Mouse (Mus musculus): ENCODE measurements at regions not wholly inside any gene's neighbourhood (a gene's known extent, or its start where the extent isn't known, plus 50 kb on each side); places are given as distances from the start of the nearest gene placed in this dataset.
A peak's percentile ranks its signal among the peaks of the same experiment; 100 is the strongest.

DNA sequence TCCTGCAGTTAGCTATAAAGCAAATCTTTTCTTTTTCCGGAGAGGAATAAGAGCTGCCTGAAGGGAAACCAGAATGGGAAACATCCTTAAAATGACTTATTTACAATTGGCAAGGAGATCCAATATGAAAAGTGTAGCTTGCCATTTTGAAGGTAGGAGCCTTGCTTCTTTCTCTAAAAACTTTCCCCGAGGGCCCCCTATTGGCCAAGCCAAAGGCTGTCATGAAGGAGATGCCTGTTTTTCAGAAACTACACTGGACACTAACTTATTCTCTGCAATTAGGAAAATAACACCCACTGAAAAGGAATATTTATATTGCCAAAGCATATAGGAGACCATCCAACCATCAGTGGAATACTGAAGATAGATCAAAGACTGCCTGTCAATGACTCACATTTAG is 312.8 kb upstream of the Thrb start:
- no peak for ATAC-seq

DNA sequence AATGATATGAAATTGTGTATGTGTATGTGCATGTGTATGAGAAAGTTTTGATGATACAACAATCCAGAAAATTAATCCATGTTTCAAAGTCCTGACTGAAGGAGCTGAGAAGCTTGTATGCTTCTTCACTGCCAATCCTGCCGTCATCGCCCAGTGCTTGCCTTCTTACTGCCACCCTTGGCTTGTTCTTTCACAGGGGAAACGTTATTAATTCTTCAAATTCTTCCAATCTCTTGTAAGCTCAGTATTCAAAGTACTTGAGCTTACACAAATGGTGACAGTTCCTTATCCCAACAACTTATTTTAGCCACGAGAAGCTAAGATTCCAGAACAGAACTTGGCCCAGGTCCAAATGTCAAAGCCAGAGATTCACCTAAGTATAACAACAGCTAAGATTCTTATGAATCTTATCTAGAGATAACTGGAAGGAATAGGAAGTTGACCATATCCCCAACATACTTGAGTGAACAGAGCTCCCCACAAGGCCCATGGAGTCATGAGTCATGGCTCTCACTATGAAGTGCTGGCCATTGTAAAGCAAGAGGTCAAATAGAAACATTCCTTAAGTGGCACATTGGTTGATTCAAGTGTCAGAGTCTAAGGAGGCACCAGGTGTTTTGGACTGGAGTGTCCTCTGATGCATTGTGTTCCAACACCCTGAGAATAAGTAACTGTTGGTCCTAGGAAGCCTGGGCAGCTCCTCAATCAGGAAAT is 307.6 kb upstream of the Thrb start:
- ATAC-seq: no peak

- ATAC-seq: no peak
Observed at GRCm38 (mm10) chr14:17361910-17362309, 298.2 kb upstream of the Thrb start.

DNA sequence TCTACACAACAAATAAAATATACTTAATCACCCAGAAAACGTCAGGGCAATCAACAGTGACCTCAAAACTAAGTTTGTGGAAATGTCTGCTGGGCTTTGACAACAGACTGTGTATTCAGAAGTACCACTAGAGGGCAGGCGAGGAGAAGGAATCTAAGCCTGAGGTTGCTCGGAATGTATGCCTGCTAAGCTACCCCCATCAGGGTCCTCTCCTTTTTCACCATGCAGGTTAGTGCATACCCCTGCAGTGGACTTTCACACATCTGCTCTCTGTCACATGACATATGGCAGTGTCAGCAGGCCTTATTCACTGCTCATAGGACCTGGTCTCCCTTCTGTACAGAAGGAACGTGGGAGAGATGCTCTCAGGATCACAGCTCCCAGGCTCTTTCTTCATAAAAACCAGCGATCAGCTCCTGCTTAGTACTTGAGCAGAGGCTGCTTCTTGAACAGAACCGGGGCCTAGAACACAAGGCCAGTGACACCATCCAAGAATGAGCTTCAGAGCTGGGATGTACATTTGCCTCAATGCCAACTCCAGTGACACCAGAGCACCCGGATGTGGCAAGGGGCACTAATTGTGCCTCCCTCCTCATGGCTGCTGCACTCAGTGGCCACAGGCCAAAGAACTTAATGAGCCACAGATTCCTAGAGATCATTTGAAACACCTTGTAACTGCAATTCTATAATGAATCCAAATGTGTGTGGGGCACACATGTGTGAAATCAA is 257.1 kb upstream of the Thrb start:
- peak; percentile 74 for ATAC-seq

- peak; percentile 62 for ATAC-seq
Observed at GRCm38 (mm10) chr14:17405551-17406336, 254.3 kb upstream of the Thrb start.

DNA sequence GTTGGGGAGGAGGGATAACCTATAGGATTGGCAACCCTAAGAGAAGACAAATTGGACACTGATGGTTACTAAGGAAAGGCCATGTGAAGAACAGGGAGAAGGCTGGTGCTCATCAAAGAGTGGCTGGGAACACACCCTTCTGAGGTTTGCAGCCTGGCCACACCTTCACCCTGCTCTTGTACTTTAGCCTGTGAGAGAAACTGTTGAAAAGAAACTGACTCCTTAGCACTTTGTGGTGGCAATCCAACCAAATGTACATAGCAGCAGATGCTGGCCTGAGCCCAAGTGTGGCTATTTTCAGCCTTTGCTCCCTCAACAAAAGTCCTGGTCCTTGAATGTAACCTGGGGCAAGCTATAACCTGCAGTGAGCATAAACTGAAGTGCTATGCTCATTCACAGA is 253.2 kb upstream of the Thrb start:
- no peak for ATAC-seq

GRCm38 (mm10) chr14:17408343-17408742 is 251.7 kb upstream of the Thrb start:
- no peak for ATAC-seq

DNA sequence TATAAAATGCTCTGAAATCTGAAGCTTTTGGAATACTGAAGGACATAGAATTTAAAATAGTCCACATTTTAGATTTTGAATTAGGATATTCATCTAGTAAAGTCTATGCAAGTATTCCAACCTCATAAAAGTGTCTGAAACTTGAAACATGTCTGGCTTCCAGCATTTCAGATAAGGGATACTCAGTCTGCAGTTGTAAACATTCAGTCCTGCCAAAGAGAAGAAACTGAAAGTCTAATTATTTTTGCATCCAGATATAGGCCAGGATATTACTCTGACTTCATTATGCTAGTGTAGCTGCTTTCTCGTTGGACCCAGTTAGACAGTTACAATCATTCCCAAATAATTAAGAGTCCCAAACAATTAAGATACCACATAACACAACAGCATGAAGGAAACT is 251.2 kb upstream of the Thrb start:
- no peak for ATAC-seq

DNA sequence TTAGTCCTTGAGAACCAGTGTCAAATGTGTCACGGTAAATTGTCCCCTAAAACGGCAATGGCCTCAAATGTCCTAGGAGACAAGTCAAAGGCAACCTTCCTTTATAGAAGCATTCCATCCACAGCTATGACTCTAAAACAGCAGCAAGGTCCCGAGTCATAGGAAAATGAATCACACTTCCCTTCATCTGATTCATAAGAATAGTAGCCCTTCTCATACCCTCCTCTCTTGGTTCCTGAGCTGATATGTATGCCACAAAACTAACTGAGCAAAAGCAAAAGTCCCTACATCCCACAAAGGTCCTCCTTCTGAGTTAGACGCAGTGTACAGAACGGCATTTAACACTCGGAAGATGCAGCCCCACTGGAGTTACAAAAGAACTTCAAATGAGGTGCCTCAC is 250.6 kb upstream of the Thrb start:
- peak; percentile 30 for ATAC-seq

GRCm38 (mm10) chr14:17410752-17411151 is 249.3 kb upstream of the Thrb start:
- ATAC-seq: no peak

- no peak for ATAC-seq
Observed at GRCm38 (mm10) chr14:17411299-17411698, 248.8 kb upstream of the Thrb start.

DNA sequence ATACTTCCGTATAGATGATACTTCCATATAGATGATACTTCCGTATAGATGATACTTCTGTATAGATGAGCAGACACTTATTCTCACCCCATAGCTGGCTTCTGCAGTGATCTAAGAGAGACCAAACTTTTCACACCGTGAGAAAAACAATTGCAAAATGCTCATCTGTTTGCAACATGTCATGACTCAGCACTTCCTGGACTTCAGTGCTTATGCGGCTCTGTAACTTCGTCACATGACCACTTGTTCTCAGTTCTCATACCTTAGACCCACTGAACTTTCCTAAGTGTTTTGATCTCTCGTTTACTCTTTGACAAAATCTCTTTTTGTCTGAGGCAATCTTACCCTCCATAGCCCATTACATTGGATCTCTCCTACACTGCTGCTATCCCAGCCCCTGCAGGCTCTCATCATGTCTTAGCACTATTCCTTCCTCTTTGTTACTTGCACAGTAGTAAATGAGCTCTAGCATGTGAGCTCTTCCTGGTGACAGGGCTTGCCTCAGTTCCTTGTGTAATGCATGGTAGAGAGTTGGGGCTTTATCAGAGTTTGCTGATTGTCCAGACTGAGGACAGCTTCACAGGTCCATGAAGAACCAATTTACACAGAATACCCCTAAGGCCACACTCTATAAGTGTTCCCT is 245.7 kb upstream of the Thrb start:
- ATAC-seq: peak; percentile 52

DNA sequence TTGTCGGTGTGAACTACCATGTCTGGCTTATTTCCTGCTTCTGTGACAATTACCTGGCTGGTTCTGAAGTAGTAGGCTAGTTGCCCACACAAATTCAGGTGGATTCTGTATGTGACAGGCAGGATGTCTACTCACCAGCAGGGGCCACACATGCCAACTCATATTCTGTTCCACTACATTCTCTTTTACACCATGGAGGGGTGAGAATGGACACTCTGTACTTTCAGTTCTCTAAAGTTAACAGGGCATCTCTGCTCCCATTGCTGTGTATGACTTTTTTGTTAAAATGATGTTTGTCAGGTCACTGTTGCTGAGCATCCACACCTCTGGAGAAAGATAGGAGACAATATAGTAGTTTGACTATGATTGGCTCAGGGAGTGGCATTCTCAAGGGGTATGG is 232.3 kb upstream of the Thrb start:
- no peak for ATAC-seq

DNA sequence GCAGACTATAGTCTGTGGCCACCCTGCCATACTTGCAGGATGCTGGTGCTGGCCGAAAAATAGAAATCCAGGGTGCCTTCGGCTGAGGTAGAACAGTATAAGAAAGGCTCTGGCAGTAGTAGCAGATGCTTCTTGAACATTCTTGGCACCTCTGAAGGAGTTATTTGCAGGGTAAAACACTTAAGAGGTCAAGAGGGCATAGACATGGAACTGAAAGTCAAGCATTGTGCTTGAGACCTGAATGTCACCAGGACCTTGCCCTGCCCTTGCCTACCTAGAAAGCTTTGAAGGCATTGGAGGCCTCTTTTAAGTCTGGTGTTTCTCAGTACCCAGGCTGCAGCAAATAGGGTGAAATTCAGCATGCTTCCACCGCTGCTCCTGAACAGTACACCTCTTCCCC is 230.9 kb upstream of the Thrb start:
- no peak for ATAC-seq

DNA sequence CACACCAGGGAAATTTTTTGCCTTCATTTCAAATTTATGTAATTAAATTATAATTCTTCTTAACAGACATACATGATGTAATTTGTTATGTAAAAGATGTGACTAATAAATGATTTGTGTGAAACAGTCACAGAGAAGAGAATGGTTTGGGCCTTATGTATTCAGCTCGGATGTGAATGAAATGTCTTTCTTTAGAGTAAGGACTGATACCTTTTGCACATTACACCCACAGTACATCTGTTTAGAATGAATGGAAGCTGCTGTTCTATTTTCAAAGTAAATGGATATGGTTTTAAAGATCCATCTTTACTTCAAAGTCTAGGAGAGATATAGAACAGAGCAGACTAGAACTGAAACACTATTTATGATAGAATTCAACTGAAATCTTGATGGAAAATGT is 226.7 kb upstream of the Thrb start:
- ATAC-seq: no peak

GRCm38 (mm10) chr14:17457946-17458345 is 202.1 kb upstream of the Thrb start:
- ATAC-seq: no peak

DNA sequence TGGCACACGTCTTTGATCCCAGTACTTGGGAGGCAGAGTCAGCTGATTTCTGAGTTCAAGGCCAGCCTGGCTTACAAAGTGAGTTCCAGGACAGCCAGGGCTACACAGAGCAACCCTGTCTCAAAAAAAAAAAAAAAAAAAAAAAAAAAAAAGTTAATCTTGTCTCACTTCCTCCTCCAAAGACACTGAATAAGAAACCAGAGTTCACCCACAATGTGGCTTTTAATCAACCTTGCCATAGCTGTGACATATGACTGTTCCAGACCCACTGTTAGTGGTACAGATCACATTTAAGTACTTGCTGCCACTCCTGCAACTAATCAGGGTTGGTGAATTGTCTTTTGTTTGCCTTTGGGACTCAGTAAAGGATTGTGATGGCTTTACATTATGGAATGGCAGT is 181.1 kb upstream of the Thrb start:
- no peak for ATAC-seq

GRCm38 (mm10) chr14:17484866-17485265 is 175.2 kb upstream of the Thrb start:
- no peak for ATAC-seq

DNA sequence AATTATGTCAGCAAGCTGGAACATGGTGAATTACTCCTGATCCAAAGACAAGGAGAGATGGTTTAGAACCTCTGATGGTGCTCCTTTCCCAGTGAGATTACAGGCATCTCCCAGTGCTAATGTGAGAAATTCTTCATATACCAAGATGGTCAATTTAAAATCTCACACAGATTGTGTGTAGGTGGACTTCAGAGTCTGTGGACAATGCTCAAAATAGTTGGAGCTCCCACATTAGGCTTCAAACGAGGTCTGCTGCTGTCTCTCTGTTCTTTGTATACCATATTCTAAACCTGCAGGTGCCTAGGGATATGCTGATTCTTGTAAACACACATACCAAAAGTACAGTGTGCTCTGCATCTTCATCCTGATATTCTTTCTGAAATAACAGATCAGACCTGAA is 146.3 kb upstream of the Thrb start:
- no peak for ATAC-seq

GRCm38 (mm10) chr14:17522696-17523095 is 137.4 kb upstream of the Thrb start:
- no peak for ATAC-seq

- no peak for ATAC-seq
Observed at GRCm38 (mm10) chr14:17523916-17524315, 136.1 kb upstream of the Thrb start.

DNA sequence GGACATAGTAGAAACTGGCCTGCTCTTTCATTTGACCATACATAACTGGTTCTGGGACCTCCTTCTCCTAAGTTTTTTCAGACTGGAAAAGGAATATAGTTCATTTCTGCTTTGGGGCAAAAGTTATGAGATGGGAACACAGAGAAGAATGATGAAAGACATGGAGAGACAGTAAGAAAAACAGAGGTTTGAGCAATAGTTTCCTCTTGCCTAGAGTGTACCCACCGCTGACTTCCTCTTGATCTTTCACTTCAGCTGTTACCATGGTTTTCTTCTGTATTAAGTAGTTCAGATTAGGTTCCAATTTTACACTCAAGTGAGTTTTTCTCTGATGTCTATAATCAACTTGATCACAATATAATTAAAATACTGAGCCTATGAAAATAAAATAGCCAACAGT is 120.7 kb upstream of the Thrb start:
- no peak for ATAC-seq

GRCm38 (mm10) chr14:17556458-17556857 is 103.6 kb upstream of the Thrb start:
- ATAC-seq: no peak
